Mouse (Mus musculus): ENCODE data around the gene Hrh1.

Hrh1 gene

GRCm38 (mm10) chr6:114397691-114398217 lies at the start of gene Hrh1:
Hrh1 (plus strand) TSS chr6:114397936.
- DNase-seq (ENCODE audit: low spot score in 2 of 2): peak in 1 of 2 experiments; percentile 14

DNA sequence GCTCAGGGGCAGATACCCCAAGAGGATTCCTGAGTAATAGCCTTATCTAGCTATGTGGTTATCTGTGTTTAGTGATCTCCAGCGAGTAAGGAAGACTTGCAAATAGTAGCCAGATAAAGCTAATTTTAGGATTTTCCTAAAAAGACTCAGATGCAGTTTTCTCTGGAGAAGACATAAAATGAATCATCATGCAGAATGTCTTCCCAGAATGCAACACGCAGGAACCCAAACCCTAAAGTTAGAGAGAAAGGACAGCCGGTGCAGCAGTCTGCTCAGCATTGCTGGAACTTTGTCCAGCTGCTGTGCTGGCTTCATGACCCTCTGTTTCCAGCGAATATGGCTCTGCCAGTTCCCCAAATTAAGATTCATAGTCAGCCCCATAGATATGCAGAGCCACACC lies 43.1 kb upstream of the Hrh1 start:
- no peak for DNase-seq (ENCODE audit: low spot score in 2 of 2)

GRCm38 (mm10) chr6:114358171-114358570 lies 39.6 kb upstream of the Hrh1 start:
- peak in 1 of 2 experiments; percentile 7 for DNase-seq (ENCODE audit: low spot score in 2 of 2)

- no peak for DNase-seq (ENCODE audit: low spot score in 2 of 2)
These were observed 35.4 kb upstream of the Hrh1 start for GRCm38 (mm10) chr6:114362355-114362754.

GRCm38 (mm10) chr6:114363740-114364139 lies 34.0 kb upstream of the Hrh1 start:
- DNase-seq (ENCODE audit: low spot score in 2 of 2): no peak

- DNase-seq (ENCODE audit: low spot score in 2 of 2): no peak
These were observed 33.0 kb upstream of the Hrh1 start for GRCm38 (mm10) chr6:114364734-114365133.

GRCm38 (mm10) chr6:114366191-114366590 lies 31.5 kb upstream of the Hrh1 start:
- DNase-seq (ENCODE audit: low spot score in 2 of 2): no peak

DNA sequence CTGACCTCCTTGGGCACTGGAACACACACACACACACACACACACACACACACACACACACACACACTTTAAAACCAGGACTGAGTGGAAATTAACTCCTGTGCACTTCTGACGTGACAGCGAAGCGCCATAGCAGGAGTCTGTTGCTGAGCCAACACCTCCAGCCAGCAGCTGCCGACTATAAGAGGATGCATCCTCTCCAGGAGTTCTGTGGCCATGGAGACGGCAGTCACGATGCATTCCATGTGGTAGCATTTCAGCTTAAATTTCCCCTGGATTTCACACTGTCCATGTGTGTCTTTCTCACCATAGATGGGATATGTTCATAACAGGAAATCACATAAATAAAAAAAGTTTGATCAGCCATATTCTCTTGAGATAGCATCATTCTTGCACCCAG lies 30.1 kb upstream of the Hrh1 start:
- no peak for DNase-seq (ENCODE audit: low spot score in 2 of 2)

- DNase-seq (ENCODE audit: low spot score in 2 of 2): no peak
These were observed 29.5 kb upstream of the Hrh1 start for GRCm38 (mm10) chr6:114368196-114368595.

- DNase-seq (ENCODE audit: low spot score in 2 of 2): no peak
These were observed 25.0 kb upstream of the Hrh1 start for GRCm38 (mm10) chr6:114372741-114373140.

- DNase-seq (ENCODE audit: low spot score in 2 of 2): no peak
These were observed 16.9 kb upstream of the Hrh1 start for GRCm38 (mm10) chr6:114380872-114381271.

DNA sequence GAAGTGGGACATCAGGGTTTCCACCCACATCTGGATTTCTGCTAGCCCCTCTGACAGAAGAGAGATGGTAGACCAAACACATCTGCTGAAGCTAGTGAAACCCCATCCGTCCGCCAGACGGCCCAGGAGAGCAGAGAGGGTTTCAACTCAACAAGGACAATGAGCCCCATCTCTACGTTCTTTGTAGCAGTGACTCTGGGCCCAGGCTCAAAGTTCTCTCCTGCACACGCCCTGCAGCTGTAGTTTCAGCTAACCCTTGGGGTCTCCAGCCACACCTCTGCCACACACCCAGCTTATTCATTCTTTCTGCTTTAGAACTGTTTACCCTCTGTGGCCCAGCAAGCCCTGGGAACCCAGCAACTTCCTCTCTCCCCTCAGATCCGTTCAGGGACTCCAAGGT lies 10.4 kb upstream of the Hrh1 start:
- no peak for DNase-seq (ENCODE audit: low spot score in 2 of 2)

DNA sequence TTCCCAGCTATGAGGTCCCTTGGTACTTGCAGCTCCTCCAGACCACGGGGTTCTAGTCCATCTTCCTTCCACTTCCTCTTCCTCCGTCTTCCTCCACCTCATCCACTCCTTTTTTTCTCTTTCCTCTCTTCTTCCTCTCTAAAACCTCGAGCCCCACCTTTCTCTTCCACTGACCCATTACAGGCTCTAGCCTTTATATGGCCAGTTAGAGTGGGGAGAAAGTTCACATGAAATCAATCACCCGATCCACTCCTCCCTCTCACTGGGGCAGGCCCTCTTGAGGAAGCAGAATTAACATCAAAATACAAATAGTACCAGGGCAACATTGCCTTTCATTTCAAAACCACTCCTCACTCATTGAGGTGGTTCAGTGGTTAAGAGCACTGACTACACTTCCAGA lies 9.9 kb upstream of the Hrh1 start:
- DNase-seq (ENCODE audit: low spot score in 2 of 2): no peak

DNA sequence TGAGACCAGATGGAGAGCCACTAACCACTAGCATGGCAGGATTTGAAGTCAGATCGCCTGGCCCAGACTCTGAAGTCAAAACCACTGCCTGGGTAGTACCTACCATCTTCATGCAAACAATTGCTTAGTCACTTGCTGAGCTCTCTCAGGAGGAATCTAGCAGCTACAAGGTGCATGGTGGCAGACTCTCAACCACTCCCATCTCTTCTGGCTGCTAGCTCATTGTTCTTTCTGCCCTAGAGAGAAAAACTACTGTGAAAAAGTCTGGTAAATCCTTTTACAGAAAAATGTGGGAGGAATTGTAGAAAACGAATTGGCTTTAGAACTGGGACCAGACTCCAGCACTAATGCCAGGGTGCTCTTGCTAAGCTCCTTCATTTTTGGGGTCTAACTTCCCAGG lies 7.6 kb upstream of the Hrh1 start:
- no peak for DNase-seq (ENCODE audit: low spot score in 2 of 2)

- DNase-seq (ENCODE audit: low spot score in 2 of 2): no peak
These were observed 2.8 kb upstream of the Hrh1 start for GRCm38 (mm10) chr6:114394982-114395381.

DNA sequence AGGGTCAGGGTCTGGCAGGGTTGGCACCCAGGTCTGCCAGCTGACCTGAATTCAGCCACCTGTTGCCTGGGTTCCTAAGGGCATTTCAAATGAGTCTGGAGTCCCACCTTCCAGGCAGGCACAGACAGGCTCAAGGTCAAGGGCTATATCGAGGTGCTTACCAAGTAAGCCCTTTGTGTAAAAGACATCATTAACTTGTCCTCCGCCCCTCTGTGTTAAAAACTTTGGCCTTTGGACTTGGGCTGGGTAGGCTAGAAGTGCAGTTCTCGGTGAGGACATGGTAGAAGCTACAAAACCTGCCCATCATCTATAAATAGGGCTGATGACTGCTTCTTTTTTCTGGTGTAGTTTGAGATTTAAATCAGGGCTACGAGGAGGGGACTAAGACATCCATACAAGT lies 1.1 kb upstream of the Hrh1 start:
- DNase-seq (ENCODE audit: low spot score in 2 of 2): no peak

GRCm38 (mm10) chr6:114397280-114397679 lies 456 bp upstream of the Hrh1 start:
- DNase-seq (ENCODE audit: low spot score in 2 of 2): no peak

DNA sequence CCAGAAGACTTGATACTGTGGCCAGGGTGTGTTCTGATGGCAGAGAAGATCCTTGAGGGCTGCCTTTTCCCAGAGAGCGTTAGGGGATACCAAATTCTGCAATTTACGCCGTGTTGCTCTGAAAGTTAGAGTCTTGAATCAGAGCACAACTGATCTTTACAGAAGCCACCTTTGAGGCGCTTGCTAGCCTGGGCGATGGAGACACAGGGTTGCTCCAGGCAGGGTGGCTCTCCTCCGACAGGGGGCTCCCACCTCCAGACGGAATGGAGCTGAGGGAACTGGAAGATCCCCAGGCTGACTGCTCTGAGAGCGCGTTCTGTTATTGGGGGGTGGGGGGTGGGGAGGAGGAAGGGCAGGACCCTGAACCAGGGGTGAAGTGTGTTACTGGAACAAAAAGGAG lies 890 bp downstream of the Hrh1 start:
- DNase-seq (ENCODE audit: low spot score in 2 of 2): peak in 1 of 2 experiments; percentile 16

DNA sequence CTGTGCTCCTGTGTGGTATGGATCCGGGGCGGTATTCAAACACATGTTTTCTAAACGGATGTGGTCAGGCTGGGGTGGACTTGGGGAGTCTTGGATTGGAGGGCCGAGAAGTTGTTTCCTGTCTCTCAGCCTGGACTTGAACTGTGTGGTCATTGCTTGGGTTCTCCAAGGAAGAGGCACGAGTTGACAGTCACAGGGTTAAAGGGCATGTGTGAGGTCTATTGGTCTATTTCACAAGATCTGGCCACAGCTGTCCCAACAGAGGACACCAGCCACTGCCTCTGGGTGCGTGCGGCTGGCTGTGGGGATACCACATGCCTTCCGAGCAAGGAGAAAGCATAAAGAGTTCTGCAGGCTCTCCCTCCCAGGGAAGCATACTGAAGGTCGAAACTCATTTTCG lies 2.7 kb downstream of the Hrh1 start:
- no peak for DNase-seq (ENCODE audit: low spot score in 2 of 2)

DNA sequence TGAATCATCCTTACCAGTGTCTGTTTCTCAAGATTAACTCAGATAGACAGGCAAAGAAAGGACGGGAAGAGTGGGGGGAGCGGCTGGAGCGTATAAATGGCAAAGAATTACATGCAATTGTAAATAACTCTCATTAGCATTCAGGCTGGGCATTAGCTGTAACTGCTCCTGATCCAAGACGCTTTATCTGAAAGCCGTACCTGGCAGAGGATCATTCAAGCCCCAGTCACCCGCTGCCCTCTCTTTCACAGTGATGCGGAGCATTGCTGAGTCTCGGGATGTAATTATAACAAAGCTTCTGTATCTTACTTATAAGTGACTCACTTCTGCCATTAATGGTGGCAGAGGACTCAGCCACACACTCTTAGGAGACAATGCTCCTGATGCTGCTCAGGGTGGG lies 3.1 kb downstream of the Hrh1 start:
- DNase-seq (ENCODE audit: low spot score in 2 of 2): no peak

- DNase-seq (ENCODE audit: low spot score in 2 of 2): no peak
These were observed 4.4 kb downstream of the Hrh1 start for GRCm38 (mm10) chr6:114402161-114402560.

DNA sequence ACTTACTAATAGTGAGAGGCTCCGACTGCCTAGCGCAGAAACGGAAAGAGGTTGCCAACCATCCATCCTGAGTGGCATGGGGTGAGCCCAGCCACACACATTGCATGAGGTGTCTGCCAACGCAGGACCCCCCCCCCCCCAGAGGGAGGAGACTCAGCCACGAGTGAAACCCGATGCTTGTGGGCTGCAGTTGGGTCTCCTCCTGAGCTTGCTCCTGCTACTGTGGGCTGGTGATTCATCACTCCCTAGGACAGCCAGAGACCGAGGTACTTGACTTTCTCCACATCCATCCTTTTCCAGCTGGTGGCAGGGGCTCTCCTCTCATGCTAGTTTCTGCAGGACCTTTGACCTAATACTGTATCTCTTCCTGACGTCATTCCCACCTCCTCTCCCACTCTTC lies 5.9 kb downstream of the Hrh1 start:
- DNase-seq (ENCODE audit: low spot score in 2 of 2): no peak

DNA sequence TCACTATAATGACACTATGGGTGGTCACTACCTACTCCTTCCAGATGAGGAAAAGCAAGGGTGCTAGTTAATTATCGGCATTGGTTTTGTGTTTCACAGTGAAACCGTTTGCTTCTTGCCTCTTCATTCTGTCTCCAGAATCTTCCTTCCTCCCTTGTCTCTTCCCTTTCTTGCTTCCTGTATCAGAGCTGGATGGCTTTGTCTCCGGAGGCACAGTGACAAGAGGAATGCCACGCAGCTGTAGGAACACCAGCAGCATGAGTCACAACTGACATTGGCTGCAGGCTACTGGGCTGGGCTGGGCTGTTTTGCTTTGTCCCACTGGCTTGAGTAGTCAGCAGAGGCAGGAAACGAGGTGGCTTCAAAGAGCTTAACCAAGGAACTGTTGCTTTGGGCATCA lies 6.4 kb downstream of the Hrh1 start:
- no peak for DNase-seq (ENCODE audit: low spot score in 2 of 2)

GRCm38 (mm10) chr6:114404774-114405468 lies 7.2 kb downstream of the Hrh1 start:
- DNase-seq (ENCODE audit: low spot score in 2 of 2): no peak

Measured in urinary bladder, postnatal 36 days (tissue).